Mouse (Mus musculus) G1E (cell line): ENCODE measurements around the gene Itga9. TPM values are rescaled to one million over a fixed set of nuclear protein-coding genes. Genes with fewer than 3 reads are reported as not detected.

Experiments
- ATAC-seq: 2 replicates; pipeline ENCODE4 v1.8.0; 2016; ENCODE audit warnings: mild to moderate bottlenecking; ENCODE audit not compliant: insufficient number of reproducible peaks, poor library complexity, low FRiP score, severe bottlenecking; ENCODE audit errors: extremely low read depth
- DNase-seq: peaks from one replicate; pipeline ENCODE4 v3.0.0; 2012; ENCODE audit warnings: low spot score
- H3K27me3 ChIP-seq: 2 replicates; pipeline ENCODE4 v1.6.1; 2012; ENCODE audit warnings: mild to moderate bottlenecking, low read length, inconsistent platforms; ENCODE audit not compliant: insufficient read depth
- H3K36me3 ChIP-seq: replicated peaks from 2 replicates; pipeline ENCODE3; 2012; ENCODE audit warnings: mild to moderate bottlenecking, inconsistent platforms
- H3K4me1 ChIP-seq: 2 replicates; pipeline ENCODE4 v1.6.1; 2012; ENCODE audit warnings: low read depth, low read length, inconsistent platforms, mixed read lengths; ENCODE audit not compliant: insufficient read depth
- H3K4me3 ChIP-seq: 2 replicates; pipeline ENCODE4 v1.5.1; 2012; ENCODE audit warnings: low read depth, mild to moderate bottlenecking, inconsistent platforms, low read length, moderate library complexity, mixed read lengths
- H3K9me3 ChIP-seq: replicated peaks from 2 replicates; pipeline ENCODE4 v1.6.1; 2012; ENCODE audit warnings: inconsistent platforms
- CTCF ChIP-seq: IDR thresholded peaks from 2 replicates; pipeline ENCODE4 v1.5.1; 2012; ENCODE audit warnings: low read depth, low read length, inconsistent platforms, mixed read lengths
- GATA1 ChIP-seq: IDR thresholded peaks from 2 replicates; pipeline ENCODE4 v1.6.1; 2012; ENCODE audit warnings: borderline replicate concordance, low read length, inconsistent platforms, mixed read lengths
- GATA2 ChIP-seq: IDR thresholded peaks from 2 replicates; pipeline ENCODE4 v1.6.1; 2012; ENCODE audit warnings: low read depth, low read length, inconsistent platforms, borderline replicate concordance
- POLR2AphosphoS5 ChIP-seq: IDR thresholded peaks from 2 replicates; pipeline ENCODE4 v1.6.1; 2012; ENCODE audit warnings: low read depth, low read length, inconsistent platforms; ENCODE audit not compliant: insufficient replicate concordance
- TAL1 ChIP-seq: conservative IDR thresholded peaks from 2 replicates; pipeline ENCODE4 v1.6.1; 2012; ENCODE audit warnings: low read depth, low read length, inconsistent platforms, mixed read lengths
- polyA plus RNA-seq: library from polyadenylated mRNA; stranded (reverse); fragments of >175 nt; gene quantifications from 2 replicates; pipeline ENCODE4 v1.2.3, GENCODE M21; 2012
- total RNA-seq, 2 experiments: library from RNA; stranded (forward) in 1 of 2; stranded (reverse) in 1 of 2; fragments of 200-1000 nt in 1 of 2; fragments of >200 nt in 1 of 2; fragmentation: Nextera tagmentation in 1 of 2; gene quantifications; 2 replicates each; pipeline ENCODE4 v1.2.3; 2014 to 2017

Gene Itga9
- total and polyA plus RNA-seq, 3 experiments, result 0.11 TPM; not detected in 2

- no peaks in the 10 kb centered on the region for H3K27me3 ChIP-seq
- DNase-seq (no peak), ATAC-seq (no peak)
- no peaks in the 10 kb centered on the region for H3K4me1 ChIP-seq
- no peak for TF ChIP-seq GATA2
- TF ChIP-seq TAL1, result no peak
- no peak for TF ChIP-seq POLR2AphosphoS5
- TF ChIP-seq GATA1, result no peak
- H3K4me3 ChIP-seq, result no peak overlapping the region
- no peaks in the 10 kb centered on the region for H3K36me3 ChIP-seq
- H3K9me3 ChIP-seq, result peaks cover 63% of the 10 kb centered on the region
These were observed 172.1 kb downstream of the Itga9 start for GRCm38 (mm10) chr9:118778596-118778995.

- TF ChIP-seq TAL1 (no peak), POLR2AphosphoS5 (no peak), GATA1 (no peak), CTCF (no peak), GATA2 (no peak)
- ATAC-seq (no peak), DNase-seq (no peak)
- Histone ChIP-seq H3K4me3 (no peak overlapping the region), H3K4me1 (no peaks in the 10 kb centered on the region), H3K27me3 (no peaks in the 10 kb centered on the region), H3K9me3 (peaks cover 70% of the 10 kb centered on the region), H3K36me3 (no peaks in the 10 kb centered on the region)
These were observed 178.1 kb downstream of the Itga9 start for GRCm38 (mm10) chr9:118784621-118785020.

GRCm38 (mm10) chr9:118785816-118786215 lies 179.3 kb downstream of the Itga9 start:
- H3K36me3 ChIP-seq, result no peaks in the 10 kb centered on the region
- ATAC-seq (no peak), DNase-seq (no peak)
- H3K9me3 ChIP-seq, result peaks cover 71% of the 10 kb centered on the region
- no peaks in the 10 kb centered on the region for H3K27me3 ChIP-seq
- TF ChIP-seq POLR2AphosphoS5 (no peak), GATA2 (no peak), TAL1 (no peak), CTCF (no peak), GATA1 (no peak)
- no peak overlapping the region for H3K4me3 ChIP-seq
- H3K4me1 ChIP-seq, result no peaks in the 10 kb centered on the region

- TF ChIP-seq TAL1, result no peak
- no peak for TF ChIP-seq GATA2
- TF ChIP-seq CTCF, result no peak
- H3K4me1 ChIP-seq, result no peaks in the 10 kb centered on the region
- H3K36me3 ChIP-seq, result no peaks in the 10 kb centered on the region
- ATAC-seq, result no peak
- H3K4me3 ChIP-seq, result no peak overlapping the region
- H3K27me3 ChIP-seq, result no peaks in the 10 kb centered on the region
- no peak for DNase-seq
- peaks cover 72% of the 10 kb centered on the region for H3K9me3 ChIP-seq
These were observed 182.4 kb downstream of the Itga9 start for GRCm38 (mm10) chr9:118788869-118789281.

GRCm38 (mm10) chr9:118791231-118791630 lies 184.7 kb downstream of the Itga9 start:
- H3K36me3 ChIP-seq, result no peaks in the 10 kb centered on the region
- ATAC-seq (no peak), DNase-seq (no peak)
- H3K4me3 ChIP-seq, result no peak overlapping the region
- H3K9me3 ChIP-seq, result peaks cover 77% of the 10 kb centered on the region
- no peaks in the 10 kb centered on the region for H3K4me1 ChIP-seq
- H3K27me3 ChIP-seq, result no peaks in the 10 kb centered on the region
- no peak for TF ChIP-seq TAL1
- TF ChIP-seq CTCF, result no peak
- TF ChIP-seq GATA1, result no peak
- TF ChIP-seq GATA2, result no peak
- TF ChIP-seq POLR2AphosphoS5, result no peak

- no peak overlapping the region for H3K4me3 ChIP-seq
- no peak for DNase-seq
- ATAC-seq, result no peak; the same call in 1 of the 2 replicates
- H3K27me3 ChIP-seq, result no peaks in the 10 kb centered on the region
- no peaks in the 10 kb centered on the region for H3K4me1 ChIP-seq
- H3K9me3 ChIP-seq, result peaks cover 70% of the 10 kb centered on the region
- H3K36me3 ChIP-seq, result no peaks in the 10 kb centered on the region
- TF ChIP-seq TAL1 (no peak), POLR2AphosphoS5 (no peak)
These were observed 186.8 kb downstream of the Itga9 start for GRCm38 (mm10) chr9:118793151-118793785.
